Mouse (Mus musculus): ENCODE results near the gene Cops7b. TPM values are rescaled to one million over a fixed set of nuclear protein-coding genes. Genes with fewer than 3 reads are reported as not detected.

Gene Cops7b
- polyA plus RNA-seq, 1 experiment from 2014 or later, result 56.5 TPM

GRCm38 (mm10) chr1:86600117-86600516, 17.4 kb downstream of the Cops7b start:
- H3K9ac ChIP-seq (replicated peaks; ENCODE audit: low read length), result no peak overlapping the region
- H3K9me3 ChIP-seq (replicated peaks; ENCODE audit: control insufficient read depth, low read length), result no peaks in the 10 kb centered on the region
- DNase-seq (ENCODE audit: low spot score) (no peak), ATAC-seq (replicated peaks; ENCODE audit: insufficient number of reproducible peaks, low FRiP score, low TSS enrichment, low read depth) (no peak)
- no peak overlapping the region for H3K27ac ChIP-seq (replicated peaks; ENCODE audit: low read depth, low read length)
- no peak overlapping the region for H3K4me3 ChIP-seq (ENCODE audit: low read depth, low read length)
- no peaks in the 10 kb centered on the region for H3K4me1 ChIP-seq (ENCODE audit: control insufficient read depth, insufficient read depth, low read length)
- no peak overlapping the region for H3K4me2 ChIP-seq (ENCODE audit: low read depth, low read length)
- WGBS, result 93% methylated on average over 2 of the region's 2 CpGs
- H3K36me3 ChIP-seq (replicated peaks; ENCODE audit: control insufficient read depth, insufficient read depth, low read depth, low read length), result peaks cover 11% of the 10 kb centered on the region
- no peaks in the 10 kb centered on the region for H3K27me3 ChIP-seq (ENCODE audit: control insufficient read depth, insufficient read depth, low read length)

- no peak for ATAC-seq (replicated peaks; ENCODE audit: insufficient number of reproducible peaks, low FRiP score, low TSS enrichment, low read depth)
- H3K9me3 ChIP-seq (replicated peaks; ENCODE audit: control insufficient read depth, low read length), result no peaks in the 10 kb centered on the region
- WGBS, result 61% methylated on average over 1 of the region's 1 CpGs
- H3K4me2 ChIP-seq (ENCODE audit: low read depth, low read length), result no peak overlapping the region
- H3K27me3 ChIP-seq (ENCODE audit: control insufficient read depth, insufficient read depth, low read length), result no peaks in the 10 kb centered on the region
- H3K4me1 ChIP-seq (ENCODE audit: control insufficient read depth, insufficient read depth, low read length), result no peaks in the 10 kb centered on the region
- H3K9ac ChIP-seq (replicated peaks; ENCODE audit: low read length), result no peak overlapping the region
- DNase-seq (ENCODE audit: low spot score), result no peak
- H3K27ac ChIP-seq (replicated peaks; ENCODE audit: low read depth, low read length), result no peak overlapping the region
- no peak overlapping the region for H3K4me3 ChIP-seq (ENCODE audit: low read depth, low read length)
- H3K36me3 ChIP-seq (replicated peaks; ENCODE audit: control insufficient read depth, insufficient read depth, low read depth, low read length), result no peaks in the 10 kb centered on the region; the same call in 1 of the 2 replicates
Measured at GRCm38 (mm10) chr1:86610954-86611353, 28.2 kb downstream of the Cops7b start.

GRCm38 (mm10) chr1:86612081-86612480, 29.4 kb downstream of the Cops7b start:
- no peaks in the 10 kb centered on the region for H3K4me1 ChIP-seq (ENCODE audit: control insufficient read depth, insufficient read depth, low read length)
- H3K27me3 ChIP-seq (ENCODE audit: control insufficient read depth, insufficient read depth, low read length), result no peaks in the 10 kb centered on the region
- ATAC-seq (replicated peaks; ENCODE audit: insufficient number of reproducible peaks, low FRiP score, low TSS enrichment, low read depth), result no peak
- no peaks in the 10 kb centered on the region; the same call in 1 of the 2 replicates for H3K36me3 ChIP-seq (replicated peaks; ENCODE audit: control insufficient read depth, insufficient read depth, low read depth, low read length)
- no peak overlapping the region for H3K4me2 ChIP-seq (ENCODE audit: low read depth, low read length)
- DNase-seq (ENCODE audit: low spot score), result no peak
- H3K9ac ChIP-seq (replicated peaks; ENCODE audit: low read length), result no peak overlapping the region
- WGBS, result 68% methylated on average over 1 of the region's 1 CpGs
- no peaks in the 10 kb centered on the region for H3K9me3 ChIP-seq (replicated peaks; ENCODE audit: control insufficient read depth, low read length)
- H3K4me3 ChIP-seq (ENCODE audit: low read depth, low read length), result no peak overlapping the region
- no peak overlapping the region for H3K27ac ChIP-seq (replicated peaks; ENCODE audit: low read depth, low read length)

GRCm38 (mm10) chr1:86614269-86614668, 31.6 kb downstream of the Cops7b start:
- Histone ChIP-seq H3K4me3 (ENCODE audit: low read depth, low read length) (no peak overlapping the region), H3K9ac (replicated peaks; ENCODE audit: low read length) (no peak overlapping the region), H3K27me3 (ENCODE audit: control insufficient read depth, insufficient read depth, low read length) (no peaks in the 10 kb centered on the region), H3K4me2 (ENCODE audit: low read depth, low read length) (no peak overlapping the region), H3K27ac (replicated peaks; ENCODE audit: low read depth, low read length) (no peak overlapping the region), H3K4me1 (ENCODE audit: control insufficient read depth, insufficient read depth, low read length) (no peaks in the 10 kb centered on the region), H3K9me3 (replicated peaks; ENCODE audit: control insufficient read depth, low read length) (no peaks in the 10 kb centered on the region), H3K36me3 (replicated peaks; ENCODE audit: control insufficient read depth, insufficient read depth, low read depth, low read length) (no peaks in the 10 kb centered on the region)
- DNase-seq (ENCODE audit: low spot score) (peak; percentile 68), ATAC-seq (replicated peaks; ENCODE audit: insufficient number of reproducible peaks, low FRiP score, low TSS enrichment, low read depth) (no peak)

- DNase-seq (ENCODE audit: low spot score), result peak; percentile 87
- Histone ChIP-seq H3K9me3 (replicated peaks; ENCODE audit: control insufficient read depth, low read length) (no peaks in the 10 kb centered on the region), H3K36me3 (replicated peaks; ENCODE audit: control insufficient read depth, insufficient read depth, low read depth, low read length) (no peaks in the 10 kb centered on the region), H3K9ac (replicated peaks; ENCODE audit: low read length) (no peak overlapping the region), H3K27me3 (ENCODE audit: control insufficient read depth, insufficient read depth, low read length) (no peaks in the 10 kb centered on the region), H3K4me3 (ENCODE audit: low read depth, low read length) (no peak overlapping the region), H3K4me2 (ENCODE audit: low read depth, low read length) (no peak overlapping the region), H3K4me1 (ENCODE audit: control insufficient read depth, insufficient read depth, low read length) (no peaks in the 10 kb centered on the region), H3K27ac (replicated peaks; ENCODE audit: low read depth, low read length) (no peak overlapping the region)
- ATAC-seq (replicated peaks; ENCODE audit: insufficient number of reproducible peaks, low FRiP score, low TSS enrichment, low read depth), result no peak
- 61% methylated on average over 10 of the region's 10 CpGs for WGBS
Measured at GRCm38 (mm10) chr1:86618454-86619125, 35.9 kb downstream of the Cops7b start.

GRCm38 (mm10) chr1:86622296-86622695, 39.6 kb downstream of the Cops7b start:
- ATAC-seq (replicated peaks; ENCODE audit: insufficient number of reproducible peaks, low FRiP score, low TSS enrichment, low read depth), result no peak
- H3K27ac ChIP-seq (replicated peaks; ENCODE audit: low read depth, low read length), result no peak overlapping the region
- H3K27me3 ChIP-seq (ENCODE audit: control insufficient read depth, insufficient read depth, low read length), result no peaks in the 10 kb centered on the region
- H3K4me2 ChIP-seq (ENCODE audit: low read depth, low read length), result no peak overlapping the region
- no peaks in the 10 kb centered on the region for H3K36me3 ChIP-seq (replicated peaks; ENCODE audit: control insufficient read depth, insufficient read depth, low read depth, low read length)
- no peaks in the 10 kb centered on the region for H3K4me1 ChIP-seq (ENCODE audit: control insufficient read depth, insufficient read depth, low read length)
- 69% methylated on average over 2 of the region's 2 CpGs for WGBS
- no peaks in the 10 kb centered on the region for H3K9me3 ChIP-seq (replicated peaks; ENCODE audit: control insufficient read depth, low read length)
- no peak for DNase-seq (ENCODE audit: low spot score)
- no peak overlapping the region for H3K9ac ChIP-seq (replicated peaks; ENCODE audit: low read length)
- no peak overlapping the region for H3K4me3 ChIP-seq (ENCODE audit: low read depth, low read length)

- ATAC-seq (replicated peaks; ENCODE audit: insufficient number of reproducible peaks, low FRiP score, low TSS enrichment, low read depth), result no peak
- Histone ChIP-seq H3K9me3 (replicated peaks; ENCODE audit: control insufficient read depth, low read length) (no peaks in the 10 kb centered on the region), H3K4me2 (ENCODE audit: low read depth, low read length) (no peak overlapping the region), H3K36me3 (replicated peaks; ENCODE audit: control insufficient read depth, insufficient read depth, low read depth, low read length) (no peaks in the 10 kb centered on the region), H3K27me3 (ENCODE audit: control insufficient read depth, insufficient read depth, low read length) (no peaks in the 10 kb centered on the region), H3K27ac (replicated peaks; ENCODE audit: low read depth, low read length) (no peak overlapping the region), H3K9ac (replicated peaks; ENCODE audit: low read length) (no peak overlapping the region), H3K4me3 (ENCODE audit: low read depth, low read length) (no peak overlapping the region), H3K4me1 (ENCODE audit: control insufficient read depth, insufficient read depth, low read length) (no peaks in the 10 kb centered on the region)
- WGBS, result 72% methylated on average over 16 of the region's 16 CpGs
- no peak for DNase-seq (ENCODE audit: low spot score)
Measured at GRCm38 (mm10) chr1:86623001-86624000, 40.6 kb downstream of the Cops7b start.

GRCm38 (mm10) chr1:86628270-86628669, 45.6 kb downstream of the Cops7b start:
- Histone ChIP-seq H3K4me3 (ENCODE audit: low read depth, low read length) (no peak overlapping the region), H3K9ac (replicated peaks; ENCODE audit: low read length) (no peak overlapping the region)
- no peak for DNase-seq (ENCODE audit: low spot score)

More at GRCm38 (mm10) chr1:86628270-86628669, 45.6 kb downstream of the Cops7b start:
- no peaks in the 10 kb centered on the region for H3K9me3 ChIP-seq (replicated peaks; ENCODE audit: control insufficient read depth, low read length)
- ATAC-seq (replicated peaks; ENCODE audit: insufficient number of reproducible peaks, low FRiP score, low TSS enrichment, low read depth), result no peak
- no peaks in the 10 kb centered on the region for H3K4me1 ChIP-seq (ENCODE audit: control insufficient read depth, insufficient read depth, low read length)
- 74% methylated on average over 3 of the region's 3 CpGs for WGBS
- H3K36me3 ChIP-seq (replicated peaks; ENCODE audit: control insufficient read depth, insufficient read depth, low read depth, low read length), result no peaks in the 10 kb centered on the region
- no peak overlapping the region for H3K4me2 ChIP-seq (ENCODE audit: low read depth, low read length)
- no peaks in the 10 kb centered on the region for H3K27me3 ChIP-seq (ENCODE audit: control insufficient read depth, insufficient read depth, low read length)
- H3K27ac ChIP-seq (replicated peaks; ENCODE audit: low read depth, low read length), result no peak overlapping the region
